Mouse (Mus musculus) forebrain, embryonic 15.5 days (tissue): ENCODE data around the gene Gm21981. TPM values are rescaled to one million over a fixed set of nuclear protein-coding genes. Genes with fewer than 3 reads are reported as not detected.
"Not testable (repeated sequence)": the region's sequence is repeated elsewhere in the genome, so short reads cannot be mapped to it uniquely, and the experiment has no call there.

Experiments used
- ATAC-seq: fragments of 200-750 bp; cut with Nextera tagmentation; replicated peaks from 2 replicates; pipeline ENCODE4 v1.8.0; 2017; ENCODE audit warnings: mild to moderate bottlenecking, moderate TSS enrichment, moderate library complexity
- H3K27ac ChIP-seq: fragments of 300-500 bp; sonication (generic); replicated peaks from 2 replicates; pipeline ENCODE4 v1.5.1; 2015; ENCODE audit warnings: mild to moderate bottlenecking, inconsistent platforms
- H3K27me3 ChIP-seq: fragments of 300-500 bp; sonication (generic); 2 replicates; pipeline ENCODE4 v1.6.1; 2015; ENCODE audit warnings: inconsistent platforms
- H3K36me3 ChIP-seq: fragments of 300-500 bp; sonication (generic); 2 replicates; pipeline ENCODE4 v1.6.1; 2015; ENCODE audit warnings: mild to moderate bottlenecking, inconsistent platforms
- H3K4me1 ChIP-seq: fragments of 300-500 bp; sonication (generic); 2 replicates; pipeline ENCODE4 v1.6.1; 2015; ENCODE audit warnings: inconsistent platforms
- H3K4me2 ChIP-seq: fragments of 300-500 bp; sonication (generic); replicated peaks from 2 replicates; pipeline ENCODE4 v1.6.1; 2015; ENCODE audit warnings: mild to moderate bottlenecking, inconsistent platforms
- H3K4me3 ChIP-seq: fragments of 300-500 bp; sonication (generic); 2 replicates; pipeline ENCODE4 v1.5.1; 2015; ENCODE audit warnings: mild to moderate bottlenecking, inconsistent platforms
- H3K9ac ChIP-seq: fragments of 300-500 bp; sonication (generic); replicated peaks from 2 replicates; pipeline ENCODE4 v1.6.1; 2015; ENCODE audit warnings: mild to moderate bottlenecking, inconsistent platforms
- H3K9me3 ChIP-seq: fragments of 300-500 bp; sonication (generic); 2 replicates; pipeline ENCODE4 v1.6.1; 2016; ENCODE audit warnings: inconsistent platforms
- WGBS: fragments of 180-500 bp; shearing (Covaris S2); methylation state at CpG from one replicate; pipeline ENCODE4 v1.1.7; 2015; ENCODE audit warnings: mixed read lengths; 5-methylcytosine and 5-hydroxymethylcytosine counted together
- polyA plus RNA-seq: library from polyadenylated mRNA; unstranded; fragments of >200 nt; fragmentation: Nextera tagmentation; extraction: Ambion mirVana; gene quantifications from 2 replicates; pipeline ENCODE4 v1.2.1, GENCODE M21; 2015

The Gm21981 gene
- polyA plus RNA-seq, 1 experiment from 2014 or later: 0.73 TPM

GRCm38 (mm10) chr17:47654346-47654745 lies 39.9 kb downstream of the Gm21981 start:
- H3K9ac ChIP-seq, H3K27ac ChIP-seq, H3K4me3 ChIP-seq, H3K27me3 ChIP-seq, H3K36me3 ChIP-seq, ATAC-seq, H3K4me1 ChIP-seq, H3K4me2 ChIP-seq, H3K9me3 ChIP-seq: not testable (repeated sequence)
- 95% methylated on average over 8 of the region's 8 CpGs for WGBS

GRCm38 (mm10) chr17:47651953-47652352 lies 42.3 kb downstream of the Gm21981 start:
- H3K4me3 ChIP-seq: no peak overlapping the region
- 65% methylated on average over 2 of the region's 2 CpGs for WGBS

GRCm38 (mm10) chr17:47648966-47649365 lies 45.3 kb downstream of the Gm21981 start:
- Histone ChIP-seq H3K4me2 (no peak overlapping the region), H3K9ac (no peak overlapping the region), H3K27me3 (no peaks in the 10 kb centered on the region), H3K36me3 (peaks cover 4% of the 10 kb centered on the region; the same call in 1 of the 2 replicates), H3K4me3 (no peak overlapping the region), H3K9me3 (no peaks in the 10 kb centered on the region), H3K4me1 (peaks cover 5% of the 10 kb centered on the region; the same call in 1 of the 2 replicates), H3K27ac (no peak overlapping the region; the same call in 1 of the 2 replicates)
- 31% methylated on average over 4 of the region's 4 CpGs for WGBS
- ATAC-seq: no peak

More at GRCm38 (mm10) chr17:47651953-47652352, 42.3 kb downstream of the Gm21981 start:
- Histone ChIP-seq H3K9ac (no peak overlapping the region), H3K27ac (no peak overlapping the region), H3K4me2 (no peak overlapping the region), H3K27me3 (no peaks in the 10 kb centered on the region), H3K4me1 (peaks cover 5% of the 10 kb centered on the region; the same call in 1 of the 2 replicates), H3K36me3 (peaks cover 4% of the 10 kb centered on the region; the same call in 1 of the 2 replicates), H3K9me3 (no peaks in the 10 kb centered on the region)
- ATAC-seq: no peak

GRCm38 (mm10) chr17:47646683-47647082 lies 47.6 kb downstream of the Gm21981 start:
- H3K9ac ChIP-seq: no peak overlapping the region
- WGBS: 44% methylated on average over 1 of the region's 1 CpGs
- no peak overlapping the region for H3K4me3 ChIP-seq
- peaks cover 4% of the 10 kb centered on the region; the same call in 1 of the 2 replicates for H3K36me3 ChIP-seq
- H3K4me1 ChIP-seq: peaks cover 5% of the 10 kb centered on the region; the same call in 1 of the 2 replicates
- no peak overlapping the region for H3K27ac ChIP-seq
- no peak overlapping the region for H3K4me2 ChIP-seq
- no peak for ATAC-seq
- no peaks in the 10 kb centered on the region for H3K27me3 ChIP-seq
- H3K9me3 ChIP-seq: no peaks in the 10 kb centered on the region

- Histone ChIP-seq H3K9ac (no peak overlapping the region), H3K36me3 (no peaks in the 10 kb centered on the region), H3K4me2 (no peak overlapping the region), H3K27me3 (no peaks in the 10 kb centered on the region), H3K4me1 (0 out of 2 replicates have a peak, but pooled peaks cover 4% of the 10 kb centered on the region), H3K27ac (no peak overlapping the region), H3K9me3 (no peaks in the 10 kb centered on the region), H3K4me3 (no peak overlapping the region)
- no peak for ATAC-seq
- WGBS: 88% methylated on average over 2 of the region's 2 CpGs
Measured at GRCm38 (mm10) chr17:47642992-47643391, 51.3 kb downstream of the Gm21981 start.

Other genes starting within 250 kb of the Gm21981 start
- 25.2 and 26.2 TPM in 2 replicates for gene Taf8, start 192.2 kb downstream of the Gm21981 start, polyA plus RNA-seq
- gene Ccnd3, start 189.4 kb downstream of the Gm21981 start, polyA plus RNA-seq: 59.8 and 64.4 TPM in 2 replicates
- 32.5 and 33.8 TPM in 2 replicates for gene Bysl, start 83.0 kb downstream of the Gm21981 start, polyA plus RNA-seq
- 45.5 and 50.2 TPM in 2 replicates for gene Med20, start 82.9 kb downstream of the Gm21981 start, polyA plus RNA-seq
- gene Gm20517, start 82.9 kb downstream of the Gm21981 start, polyA plus RNA-seq: 2.2 and 3.0 TPM in 2 replicates
- gene Usp49, start 63.8 kb downstream of the Gm21981 start, polyA plus RNA-seq: 10.7 and 11.1 TPM in 2 replicates
- gene Tomm6, start 6.1 kb downstream of the Gm21981 start, polyA plus RNA-seq: 258 and 266 TPM in 2 replicates
- 18.0 and 23.2 TPM in 2 replicates for gene Frs3, start 5.4 kb downstream of the Gm21981 start, polyA plus RNA-seq
- 0.88 and 0.97 TPM in 2 replicates for gene Prickle4, start 281 bp upstream of the Gm21981 start, polyA plus RNA-seq
- gene Pgc, start 32.4 kb upstream of the Gm21981 start, polyA plus RNA-seq: not detected in 2 replicates
- gene Tfeb, start 42.6 kb upstream of the Gm21981 start, polyA plus RNA-seq: 2.0 and 2.3 TPM in 2 replicates
- gene Mdfi, start 140.2 kb upstream of the Gm21981 start, polyA plus RNA-seq: 2.5 and 2.7 TPM in 2 replicates
- 33.2 and 37.3 TPM in 2 replicates for gene Foxp4, start 230.2 kb upstream of the Gm21981 start, polyA plus RNA-seq